Mouse (Mus musculus): ENCODE measurements around the gene Slc18a2.

DNA sequence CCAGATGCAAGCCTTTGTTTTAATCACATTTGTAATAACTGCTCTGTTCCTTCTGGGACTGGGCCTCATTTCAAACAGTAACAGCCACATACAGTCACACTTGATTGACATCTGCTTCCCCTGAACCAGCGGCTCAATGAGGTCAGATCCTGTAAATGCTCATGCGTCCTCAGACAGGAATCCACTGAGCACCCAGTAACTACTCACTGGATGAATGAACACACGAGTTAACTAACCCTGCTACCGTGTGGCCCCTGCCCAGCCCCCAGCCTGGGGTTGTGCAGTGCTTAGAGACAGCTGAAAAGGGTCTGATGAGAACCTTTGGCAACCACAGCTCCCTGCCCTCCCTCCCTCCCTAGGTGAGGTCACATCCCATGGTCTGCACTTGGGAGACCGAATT is 27.9 kb upstream of the Slc18a2 start:
- no peak for TF ChIP-seq CTCF (IDR thresholded peaks at IDR 0.05; ENCODE audit: low read depth)
- no peak for TF ChIP-seq EP300 (IDR thresholded peaks at IDR 0.05; ENCODE audit: low read depth)
